Mouse (Mus musculus) thymus, adult 18-20 months (tissue): ENCODE data around the gene Olfml2a.

Experiments used
- DNase-seq, 2 experiments: peaks; one replicate each; pipeline ENCODE4 v3.0.0; 2022; ENCODE audit warnings: mixed read lengths in 2 of 2

Olfml2a gene

GRCm38 (mm10) chr2:38939047-38939446, 7.3 kb downstream of the Olfml2a start:
- DNase-seq, result no peak

- no peak for DNase-seq
These were observed 9.6 kb downstream of the Olfml2a start for GRCm38 (mm10) chr2:38941426-38941825.

- no peak for DNase-seq
These were observed 10.1 kb downstream of the Olfml2a start for GRCm38 (mm10) chr2:38941898-38942297.

GRCm38 (mm10) chr2:38943161-38943560, 11.4 kb downstream of the Olfml2a start:
- no peak for DNase-seq

GRCm38 (mm10) chr2:38943977-38944376, 12.2 kb downstream of the Olfml2a start:
- no peak for DNase-seq

GRCm38 (mm10) chr2:38944460-38945161, 12.8 kb downstream of the Olfml2a start:
- DNase-seq, result no peak

GRCm38 (mm10) chr2:38947566-38947965, 15.8 kb downstream of the Olfml2a start:
- no peak for DNase-seq

- DNase-seq, result peak in 1 of 2 experiments; percentile 12
These were observed 18.5 kb downstream of the Olfml2a start for GRCm38 (mm10) chr2:38950281-38950719.

GRCm38 (mm10) chr2:38953152-38953883, 21.5 kb downstream of the Olfml2a start:
- DNase-seq, result no peak

- DNase-seq, result no peak
These were observed 24.3 kb downstream of the Olfml2a start for GRCm38 (mm10) chr2:38956062-38956461.

- no peak for DNase-seq
These were observed 26.0 kb downstream of the Olfml2a start for GRCm38 (mm10) chr2:38957671-38958223.

GRCm38 (mm10) chr2:38964198-38964597, 32.4 kb downstream of the Olfml2a start:
- DNase-seq, result no peak

GRCm38 (mm10) chr2:38969650-38970049, 37.9 kb downstream of the Olfml2a start:
- DNase-seq, result no peak

GRCm38 (mm10) chr2:38970057-38970456, 38.3 kb downstream of the Olfml2a start:
- DNase-seq, result no peak

- no peak for DNase-seq
These were observed 41.4 kb downstream of the Olfml2a start for GRCm38 (mm10) chr2:38973223-38973622.

- DNase-seq, result no peak
These were observed 41.9 kb downstream of the Olfml2a start for GRCm38 (mm10) chr2:38973701-38974100.

GRCm38 (mm10) chr2:38974171-38974570, 42.4 kb downstream of the Olfml2a start:
- no peak for DNase-seq

- no peak for DNase-seq
These were observed 43.4 kb downstream of the Olfml2a start for GRCm38 (mm10) chr2:38975181-38975580.

GRCm38 (mm10) chr2:38975941-38976805, 44.4 kb downstream of the Olfml2a start:
- no peak for DNase-seq

GRCm38 (mm10) chr2:38977837-38978236, 46.1 kb downstream of the Olfml2a start:
- no peak for DNase-seq

- no peak for DNase-seq
These were observed 51.7 kb downstream of the Olfml2a start for GRCm38 (mm10) chr2:38983456-38983855.

- DNase-seq, result no peak
These were observed 54.8 kb downstream of the Olfml2a start for GRCm38 (mm10) chr2:38986580-38986979.

GRCm38 (mm10) chr2:38987371-38987770, 55.6 kb downstream of the Olfml2a start:
- DNase-seq, result no peak
